Mouse (Mus musculus) spleen, postnatal 4 days (tissue): ENCODE measurements around the gene Itgb1bp1.

ENCODE experiments used
- DNase-seq, 2 experiments: peaks; one replicate each; pipeline ENCODE4 v3.0.0; 2022; ENCODE audit warnings: low spot score in 2 of 2

Itgb1bp1 gene

DNA sequence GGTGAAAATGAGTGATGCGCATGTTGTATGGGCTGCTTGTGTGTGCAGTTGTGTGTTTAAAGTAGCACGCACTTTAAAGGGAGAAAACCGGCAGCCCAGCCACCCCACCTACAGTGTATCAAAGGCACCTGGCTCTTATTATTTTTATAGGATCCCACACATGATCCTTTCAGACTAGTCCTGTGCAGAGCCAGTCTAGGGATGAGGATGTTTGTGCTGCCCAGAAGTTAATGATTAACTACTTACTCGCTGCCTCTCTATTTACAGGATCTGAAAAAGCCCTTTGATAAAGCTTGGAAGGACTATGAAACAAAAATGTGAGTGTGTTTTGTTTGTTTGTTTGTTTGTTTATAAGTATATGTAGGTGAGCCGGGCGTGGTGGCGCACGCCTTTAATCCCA is 85.5 kb downstream of the Itgb1bp1 start:
- DNase-seq = no peak

DNA sequence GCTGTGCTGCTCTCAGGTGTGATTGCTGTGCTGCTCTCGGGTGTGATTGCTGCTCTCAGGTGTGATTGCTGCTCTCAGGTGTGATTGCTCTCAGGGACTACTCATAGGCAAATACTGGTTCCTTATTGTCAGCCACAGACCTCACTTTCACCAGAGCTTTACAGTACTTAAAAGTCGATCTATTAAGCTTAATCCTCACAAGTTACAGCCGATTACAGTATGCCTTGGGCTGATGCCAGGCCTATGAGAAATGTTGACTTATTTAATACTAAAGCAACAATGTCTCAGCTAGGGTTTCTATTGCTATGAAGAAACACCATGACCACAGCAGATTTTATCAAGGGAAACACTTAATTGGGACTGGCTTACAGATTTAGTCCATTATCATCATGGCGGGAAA is 89.7 kb downstream of the Itgb1bp1 start:
- no peak for DNase-seq

DNA sequence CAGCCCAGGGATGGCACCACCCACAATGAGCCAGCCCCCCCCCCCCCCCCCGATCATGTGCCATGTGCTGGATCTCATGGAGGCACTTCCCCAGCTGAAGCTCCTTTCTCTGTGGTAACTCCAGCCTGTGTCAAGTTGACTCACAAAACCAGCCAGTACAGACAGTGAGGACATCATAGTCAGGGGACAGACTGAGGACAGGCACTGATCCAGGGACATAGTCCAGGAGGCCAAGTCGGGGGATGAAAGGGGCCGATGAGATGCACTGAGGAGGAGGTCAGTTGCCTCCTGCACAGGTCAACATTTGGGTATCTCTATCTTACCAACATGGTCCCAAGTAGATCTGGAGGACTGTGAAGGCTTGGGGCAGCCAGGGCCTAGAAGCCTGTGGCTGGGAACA is 90.6 kb downstream of the Itgb1bp1 start:
- DNase-seq = no peak

DNA sequence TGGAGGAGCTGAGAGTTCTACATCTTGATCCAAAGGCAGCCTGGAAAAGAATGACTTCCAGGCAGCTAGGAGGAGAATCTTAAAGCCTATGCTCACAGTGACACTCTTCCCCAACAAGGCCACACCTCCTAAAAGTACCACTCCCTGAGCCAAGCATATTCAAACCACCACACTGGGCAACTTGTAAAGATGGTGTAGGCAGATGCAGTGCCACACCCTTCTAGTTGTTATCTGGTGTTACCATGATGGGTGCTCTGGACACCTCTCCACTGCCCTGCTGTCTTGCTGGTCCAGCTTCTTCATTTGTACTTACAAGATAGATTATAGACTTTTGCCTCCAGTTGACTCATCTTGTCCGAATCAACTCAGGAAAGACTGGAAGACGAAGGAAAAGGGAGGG is 94.5 kb downstream of the Itgb1bp1 start:
- no peak for DNase-seq
